Mouse (Mus musculus): ENCODE measurements around the gene Prrg2.

Prrg2 gene

GRCm38 (mm10) chr7:45078513-45078912, 16.0 kb upstream of the Prrg2 start:
- ChIA-PET CTCF (interaction anchor here in 2 of 4 experiments (0.9 to 5.1 kb wide), 7 partner anchors 11 to 84 kb away, joined by 3 to 26 read pairs (median 4); partner anchors contain the start of genes Aldh16a1 (in 1 of the 2), Flt3l (in 1 of the 2), Gm45713 (in 1 of the 2) and Pih1d1 (in 1 of the 2)), POLR2A (interaction anchor here in 2 of 4 experiments (0.8 to 5.4 kb wide), 12 partner anchors 9 to 76 kb away, joined by 3 to 48 read pairs (median 4); partner anchors contain the start of genes Aldh16a1 (in 1 of the 2), Pih1d1 (in 1 of the 2) and Rpl13a (in 1 of the 2))

- ChIA-PET CTCF (interaction anchor here in 2 of 4 experiments (0.7 to 2.0 kb wide), 4 partner anchors 10 to 119 kb away, joined by 3 to 20 read pairs (median 4); no protein-coding TSS in a partner anchor), POLR2A (interaction anchor here in 3 of 4 experiments (0.7 to 8.6 kb wide), 8 partner anchors 9 to 121 kb away, joined by 3 to 115 read pairs (median 3); partner anchors contain the start of genes Prmt1 (in 1 of the 3) and Rps11 (in 1 of the 3))
Observed at GRCm38 (mm10) chr7:45077829-45078228, 15.4 kb upstream of the Prrg2 start.

GRCm38 (mm10) chr7:45077322-45077721, 14.8 kb upstream of the Prrg2 start:
- CTCF ChIA-PET = interaction anchor here in 3 of 4 experiments (0.6 to 2.0 kb wide), 9 partner anchors 9 to 370 kb away, joined by 3 to 20 read pairs (median 5); no protein-coding TSS in a partner anchor
- POLR2A ChIA-PET = interaction anchor here in 3 of 4 experiments (0.6 to 8.6 kb wide), 12 partner anchors 9 to 372 kb away, joined by 3 to 115 read pairs (median 4); partner anchors contain the start of genes Prmt1 (in 1 of the 3) and Rps11 (in 1 of the 3)

DNA sequence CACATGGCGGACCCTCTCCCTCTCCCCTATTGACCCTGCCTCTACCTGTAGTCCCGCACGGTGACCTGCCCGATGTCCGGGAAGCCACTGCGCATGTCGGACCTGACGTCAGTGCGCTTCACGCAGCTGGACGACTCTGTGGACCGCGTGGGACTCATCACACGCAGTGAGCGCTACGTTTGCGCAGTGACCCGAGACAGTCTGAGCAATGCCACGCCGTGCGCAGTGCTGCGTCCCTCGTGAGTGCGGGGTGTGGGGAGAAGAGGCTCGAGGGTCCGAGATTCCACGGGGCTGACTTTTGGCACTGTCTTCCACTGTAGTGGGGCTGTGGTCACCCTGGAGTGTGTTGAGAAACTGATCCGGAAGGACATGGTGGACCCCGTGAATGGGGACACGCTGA, 14.0 kb upstream of the Prrg2 start:
- ChIA-PET POLR2A (interaction anchor here in 2 of 4 experiments (0.8 to 8.6 kb wide), 11 partner anchors 8 to 90 kb away, joined by 3 to 115 read pairs (median 3); partner anchors contain the start of genes Prmt1 (in 2 of the 2) and Rps11 (in 1 of the 2)), CTCF (interaction anchor here in 3 of 4 experiments (0.6 to 2.0 kb wide), 11 partner anchors 9 to 379 kb away, joined by 3 to 20 read pairs (median 4); partner anchors contain the start of genes Flt3l (in 1 of the 3) and Gm45713 (in 1 of the 3))

- ChIA-PET POLR2A (interaction anchor here in 3 of 4 experiments (0.6 to 8.6 kb wide), 17 partner anchors 11 to 226 kb away, joined by 3 to 115 read pairs (median 3); partner anchors contain the start of genes Flt3l (in 1 of the 3), Gm45713 (in 1 of the 3), Prmt1 (in 1 of the 3) and Rcn3 (in 1 of the 3)), CTCF (interaction anchor here in 2 of 4 experiments (0.6 to 1.4 kb wide), 7 partner anchors 21 to 146 kb away, joined by 3 to 12 read pairs (median 3); partner anchors contain the start of genes Ap2a1 (in 1 of the 2), Flt3l (in 1 of the 2) and Gm45713 (in 1 of the 2))
Observed at GRCm38 (mm10) chr7:45075405-45075804, 12.9 kb upstream of the Prrg2 start.

GRCm38 (mm10) chr7:45073949-45074348, 11.5 kb upstream of the Prrg2 start:
- ChIA-PET CTCF (interaction anchor here in 1 of 4 experiments (1.2 kb wide), 1 partner anchor 89 kb away, joined by 3 read pairs; no protein-coding TSS in a partner anchor), POLR2A (interaction anchor here in 2 of 4 experiments (0.9 to 8.6 kb wide), 10 partner anchors 9 to 130 kb away, joined by 3 to 115 read pairs (median 4); partner anchors contain the start of genes Flt3l (in 1 of the 2), Gm45713 (in 1 of the 2), Rps11 (in 1 of the 2) and Tsks (in 1 of the 2))

GRCm38 (mm10) chr7:45073171-45073707, 10.8 kb upstream of the Prrg2 start:
- CTCF ChIA-PET = interaction anchor here in 2 of 4 experiments (1.2 to 1.8 kb wide), 3 partner anchors 35 to 268 kb away, joined by 3 to 7 read pairs (median 4); no protein-coding TSS in a partner anchor
- POLR2A ChIA-PET = interaction anchor here in 3 of 4 experiments (0.6 to 8.6 kb wide), 18 partner anchors 7 to 224 kb away, joined by 3 to 115 read pairs (median 3); partner anchors contain the start of genes Flt3l (in 2 of the 3), Gm45713 (in 2 of the 3), Nosip (in 1 of the 3) and Prrg2 (in 1 of the 3)

DNA sequence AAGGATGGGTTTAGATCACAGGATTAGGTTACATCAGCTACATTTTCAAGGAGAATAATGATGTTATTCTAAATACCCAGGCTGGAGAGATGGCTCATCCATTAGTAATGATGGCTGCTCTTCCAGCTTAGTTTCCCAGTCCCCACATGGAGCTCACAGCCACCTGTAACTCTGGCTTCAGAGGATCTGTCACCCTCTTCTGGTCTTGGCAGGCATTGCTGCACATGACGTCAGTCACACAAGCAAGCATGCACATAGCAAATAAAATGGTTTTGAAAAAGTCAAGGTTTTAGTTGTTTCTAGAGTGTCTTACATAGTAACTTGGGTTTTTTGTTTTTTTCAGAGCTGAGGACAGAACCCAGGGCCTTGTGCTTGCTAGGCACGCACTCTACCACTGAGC, 9.8 kb upstream of the Prrg2 start:
- ChIA-PET CTCF (interaction anchor here (0.5 to 2.0 kb wide), 31 partner anchors 9 to 269 kb away, joined by 3 to 10 read pairs (median 3); partner anchors contain the start of genes Flt3l (in 2 of the 4), Gm45713 (in 2 of the 4), Rras (in 2 of the 4) and Akt1s1 (in 1 of the 4)), POLR2A (interaction anchor here in 3 of 4 experiments (0.6 to 8.6 kb wide), 54 partner anchors 8 to 388 kb away, joined by 3 to 115 read pairs (median 4); partner anchors contain the start of genes Aldh16a1 (in 2 of the 3), Rras (in 2 of the 3), Ccdc155 (in 1 of the 3) and Flt3l (in 1 of the 3))

DNA sequence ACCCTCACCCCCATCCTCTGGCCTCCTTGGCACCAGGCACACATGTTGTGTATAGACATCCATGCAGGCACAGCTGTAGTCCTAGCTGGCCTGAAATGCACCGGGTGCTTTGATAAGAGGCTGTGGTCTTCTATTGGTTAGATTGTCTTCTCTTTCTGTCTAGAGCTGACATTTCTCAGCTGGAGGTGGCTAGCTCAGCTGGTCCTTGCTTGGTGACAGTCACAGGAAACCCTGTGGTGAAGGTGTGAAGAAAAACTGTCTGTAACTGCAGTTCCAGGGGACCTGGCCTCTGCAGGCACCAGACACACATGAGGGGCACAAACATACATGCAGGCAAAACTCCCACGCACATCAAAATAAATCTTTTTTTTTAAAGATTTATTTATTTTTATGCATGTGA, 7.2 kb upstream of the Prrg2 start:
- ChIA-PET POLR2A (interaction anchor here (0.9 to 8.9 kb wide), 25 partner anchors 11 to 342 kb away, joined by 3 to 115 read pairs (median 10); partner anchors contain the start of genes Irf3 (in 1 of the 4), Prmt1 (in 1 of the 4), Prr12 (in 1 of the 4) and Rpl13a (in 1 of the 4)), CTCF (interaction anchor here in 2 of 4 experiments (2.8 to 3.9 kb wide), 4 partner anchors 12 to 36 kb away, joined by 22 to 39 read pairs (median 30); no protein-coding TSS in a partner anchor)

- CTCF ChIA-PET = interaction anchor here (0.5 to 3.9 kb wide), 134 partner anchors 9 to 814 kb away, joined by 3 to 48 read pairs (median 4); partner anchors contain the start of genes Rras (in 4 of the 4), Flt3l (in 3 of the 4), Gm45713 (in 3 of the 4) and Prmt1 (in 3 of the 4)
- POLR2A ChIA-PET = interaction anchor here (0.5 to 8.9 kb wide), 98 partner anchors 9 to 693 kb away, joined by 3 to 98 read pairs (median 5); partner anchors contain the start of genes Prmt1 (in 3 of the 4), Prr12 (in 3 of the 4), Rcn3 (in 3 of the 4) and Aldh16a1 (in 2 of the 4)
Observed at GRCm38 (mm10) chr7:45068000-45068318, 5.5 kb upstream of the Prrg2 start.

GRCm38 (mm10) chr7:45067190-45067999, 4.9 kb upstream of the Prrg2 start:
- CTCF ChIA-PET = interaction anchor here (0.5 to 3.9 kb wide), 103 partner anchors 8 to 675 kb away, joined by 3 to 48 read pairs (median 5); partner anchors contain the start of genes Rras (in 4 of the 4), Prmt1 (in 3 of the 4), Flt3l (in 2 of the 4) and Gm45713 (in 2 of the 4)
- POLR2A ChIA-PET = interaction anchor here (0.6 to 8.9 kb wide), 98 partner anchors 8 to 693 kb away, joined by 3 to 98 read pairs (median 5); partner anchors contain the start of genes Prmt1 (in 3 of the 4), Ccdc155 (in 2 of the 4), Fcgrt (in 2 of the 4) and Prr12 (in 2 of the 4)

- ChIA-PET CTCF (interaction anchor here in 2 of 4 experiments (0.5 to 0.6 kb wide), 2 partner anchors 10 to 75 kb away, joined by 3 to 6 read pairs; partner anchors contain the start of gene Prmt1 (in 1 of the 2)), POLR2A (interaction anchor here (0.6 to 2.2 kb wide), 32 partner anchors 7 to 659 kb away, joined by 3 to 10 read pairs (median 4); partner anchors contain the start of genes Rras (in 3 of the 4), Prr12 (in 2 of the 4), Aldh16a1 (in 1 of the 4) and Ccdc155 (in 1 of the 4))
Observed at GRCm38 (mm10) chr7:45061532-45062075, 873 bp downstream of the Prrg2 start.

GRCm38 (mm10) chr7:45060632-45061122, 1.8 kb downstream of the Prrg2 start:
- CTCF ChIA-PET = no interaction called here
- POLR2A ChIA-PET = interaction anchor here in 3 of 4 experiments (0.8 to 2.2 kb wide), 16 partner anchors 10 to 144 kb away, joined by 3 to 10 read pairs (median 5); partner anchors contain the start of genes Aldh16a1 (in 1 of the 3), Ccdc155 (in 1 of the 3), Prmt1 (in 1 of the 3) and Rcn3 (in 1 of the 3)

GRCm38 (mm10) chr7:45058607-45059571, 3.6 kb downstream of the Prrg2 start:
- POLR2A ChIA-PET = interaction anchor here in 3 of 4 experiments (0.6 to 2.5 kb wide), 17 partner anchors 7 to 242 kb away, joined by 3 to 13 read pairs (median 3); partner anchors contain the start of genes Atf5 (in 1 of the 3) and Il4i1 (in 1 of the 3)
- CTCF ChIA-PET = interaction anchor here (0.6 to 2.4 kb wide), 8 partner anchors 9 to 882 kb away, joined by 3 to 17 read pairs (median 4); no protein-coding TSS in a partner anchor
